Mouse (Mus musculus) neural tube, embryonic 12.5 days (tissue): ENCODE measurements around the gene Olfr463. TPM values are rescaled to one million over a fixed set of nuclear protein-coding genes. Genes with fewer than 3 reads are reported as not detected.

Source experiments
- polyA plus RNA-seq: library from polyadenylated mRNA; unstranded; fragments of >200 nt; fragmentation: Nextera tagmentation; extraction: Ambion mirVana; gene quantifications from 2 replicates; pipeline ENCODE4 v1.2.1, GENCODE M21; 2016

Gene Olfr463
- polyA plus RNA-seq, 1 experiment from 2014 or later: not detected

Other genes with a start within 250 kb of the Olfr463 start
- gene Rnf43, start 234.7 kb downstream of the Olfr463 start, polyA plus RNA-seq: 0.57 and 1.1 TPM in 2 replicates
- 149 TPM in 2 replicates for gene Supt4a, start 159.8 kb downstream of the Olfr463 start, polyA plus RNA-seq
- 23.6 and 26.1 TPM in 2 replicates for gene Tspoap1, start 136.8 kb downstream of the Olfr463 start, polyA plus RNA-seq
- 2.8 and 3.6 TPM in 2 replicates for gene Mpo, start 103.8 kb downstream of the Olfr463 start, polyA plus RNA-seq
- gene Lpo, start 69.1 kb downstream of the Olfr463 start, polyA plus RNA-seq: 0.33 and 0.42 TPM in 2 replicates
- gene Mks1, start 44.2 kb downstream of the Olfr463 start, polyA plus RNA-seq: 16.5 and 16.7 TPM in 2 replicates
- 0.14 TPM in 1 of 2 replicates, not detected in the other for gene Epx, start 21.9 kb downstream of the Olfr463 start, polyA plus RNA-seq
- not detected in 2 replicates for gene Olfr462, start 5.1 kb downstream of the Olfr463 start, polyA plus RNA-seq
- not detected in 2 replicates for gene Olfr464, start 23.6 kb upstream of the Olfr463 start, polyA plus RNA-seq
- gene Dynll2, start 90.1 kb upstream of the Olfr463 start, polyA plus RNA-seq: 46.3 and 59.8 TPM in 2 replicates
- gene Srsf1, start 150.0 kb upstream of the Olfr463 start, polyA plus RNA-seq: 446 and 488 TPM in 2 replicates
- 73.9 and 84.7 TPM in 2 replicates for gene Vezf1, start 170.9 kb upstream of the Olfr463 start, polyA plus RNA-seq
- 50.2 and 50.7 TPM in 2 replicates for gene Cuedc1, start 200.7 kb upstream of the Olfr463 start, polyA plus RNA-seq